Mouse (Mus musculus) liver, embryonic 14.5 days (tissue): ENCODE data around the gene Prnp. TPM values are rescaled to one million over a fixed set of nuclear protein-coding genes. Genes with fewer than 3 reads are reported as not detected.

Experiments
- ATAC-seq: fragments of 200-750 bp; cut with Nextera tagmentation; 2 replicates; pipeline ENCODE4 v1.8.0; 2017; ENCODE audit warnings: moderate number of reproducible peaks, mild to moderate bottlenecking, moderate library complexity; ENCODE audit not compliant: insufficient read depth
- DNase-seq, 3 experiments: peaks; one replicate each; pipeline ENCODE4 v3.0.0-alpha.2; 2012 to 2013; ENCODE audit warnings: low read depth in 3 of 3, low spot score in 3 of 3
- H3K27ac ChIP-seq: fragments of 300-500 bp; sonication (generic); 2 replicates; pipeline ENCODE4 v1.5.1; 2014; ENCODE audit warnings: moderate library complexity, mild to moderate bottlenecking, control low read depth, inconsistent platforms
- H3K27me3 ChIP-seq: fragments of 300-500 bp; sonication (generic); 2 replicates; pipeline ENCODE4 v1.6.1; 2014; ENCODE audit warnings: mild to moderate bottlenecking, low read length, moderate library complexity; ENCODE audit not compliant: control insufficient read depth, insufficient read depth
- H3K36me3 ChIP-seq: fragments of 300-500 bp; sonication (generic); replicated peaks from 2 replicates; pipeline ENCODE4 v1.6.1; 2014; ENCODE audit warnings: low read depth; ENCODE audit not compliant: control insufficient read depth, insufficient read depth
- H3K4me1 ChIP-seq, 2 experiments: fragments of 200-500 bp in 1 of 2; fragments of 300-500 bp in 1 of 2; sonication (generic) in 1 of 2; replicated peaks; 2 replicates each; pipeline ENCODE4 v1.6.1; 2012 to 2014; ENCODE audit warnings: antibody characterized with exemption in 1 of 2, inconsistent platforms in 1 of 2, low read length in 1 of 2; ENCODE audit not compliant: control insufficient read depth in 2 of 2, insufficient read depth in 2 of 2
- H3K4me2 ChIP-seq: fragments of 300-500 bp; sonication (generic); 2 replicates; pipeline ENCODE4 v1.6.1; 2014; ENCODE audit warnings: low read depth, mild to moderate bottlenecking, control low read depth, moderate library complexity
- H3K4me3 ChIP-seq, 2 experiments: fragments of 200-500 bp in 1 of 2; fragments of 300-500 bp in 1 of 2; sonication (generic) in 1 of 2; 2 replicates each; pipeline ENCODE4 v1.5.1; 2012 to 2014; ENCODE audit warnings: low read depth in 2 of 2, low read length in 2 of 2, mild to moderate bottlenecking in 2 of 2, control low read depth in 1 of 2, inconsistent platforms in 1 of 2, moderate library complexity in 1 of 2; ENCODE audit not compliant: insufficient read depth in 1 of 2
- H3K9ac ChIP-seq: fragments of 300-500 bp; sonication (generic); replicated peaks from 2 replicates; pipeline ENCODE4 v1.6.1; 2014; ENCODE audit warnings: mild to moderate bottlenecking, control low read depth, moderate library complexity
- H3K9me3 ChIP-seq: fragments of 300-500 bp; sonication (generic); 2 replicates; pipeline ENCODE4 v1.6.1; 2016; ENCODE audit warnings: low read length, mixed read lengths; ENCODE audit not compliant: control insufficient read depth
- CTCF ChIP-seq: IDR thresholded peaks from 2 replicates; pipeline ENCODE4 v1.5.1; 2016; ENCODE audit warnings: antibody characterized with exemption, low read depth, control low read depth
- EP300 ChIP-seq: IDR thresholded peaks from 2 replicates; pipeline ENCODE4 v1.6.1; 2016; ENCODE audit warnings: antibody characterized with exemption, low read depth
- WGBS: fragments of 180-500 bp; shearing (Covaris S2); extraction: QIAGEN DNeasy Blood & Tissue Kit; methylation state at CpG from one replicate; pipeline ENCODE4 v1.1.7; 2014; ENCODE audit not compliant: insufficient replicate concordance; 5-methylcytosine and 5-hydroxymethylcytosine counted together
- polyA plus RNA-seq, 2 experiments: library from polyadenylated mRNA; depleted of rRNA in 1 of 2; stranded (reverse) in 1 of 2; unstranded in 1 of 2; fragments of >200 nt; fragmentation: Nextera tagmentation in 1 of 2; extraction: Ambion mirVana in 1 of 2; gene quantifications; 2 replicates each; pipeline versions ENCODE4 v1.2.1 to v1.2.3; 2012 to 2014

Prnp gene
- polyA plus RNA-seq, 2 experiments, result 15.6 to 20.3 TPM

- Histone ChIP-seq H3K27me3 (no peaks in the 10 kb centered on the region), H3K4me1 (peaks cover 0 to 9% of the 10 kb centered on the region in 2 experiments; a peak in 2 of 4 replicates), H3K36me3 (no peaks in the 10 kb centered on the region; the same call in 1 of the 2 replicates), H3K4me3 (no peak overlapping the region), H3K27ac (no peak overlapping the region), H3K9me3 (no peaks in the 10 kb centered on the region), H3K9ac (no peak overlapping the region), H3K4me2 (no peak overlapping the region)
- no peak for TF ChIP-seq CTCF
- WGBS, result 35% methylated on average over 6 of the region's 6 CpGs
- DNase-seq (no peak), ATAC-seq (no peak)
These were observed 23.3 kb downstream of the Prnp start for GRCm38 (mm10) chr2:131933013-131933412.

GRCm38 (mm10) chr2:131933598-131933997 lies 23.9 kb downstream of the Prnp start:
- Histone ChIP-seq H3K36me3 (no peaks in the 10 kb centered on the region; the same call in 1 of the 2 replicates), H3K4me1 (peaks cover 0 to 9% of the 10 kb centered on the region in 2 experiments; a peak in 2 of 4 replicates), H3K4me2 (no peak overlapping the region), H3K9ac (no peak overlapping the region), H3K27ac (no peak overlapping the region), H3K4me3 (no peak overlapping the region), H3K27me3 (no peaks in the 10 kb centered on the region), H3K9me3 (no peaks in the 10 kb centered on the region)
- no peak for TF ChIP-seq CTCF
- TF ChIP-seq EP300, result no peak
- DNase-seq, result no peak
- 54% methylated on average over 3 of the region's 3 CpGs for WGBS
- ATAC-seq, result no peak

- ATAC-seq (no peak), DNase-seq (no peak)
- H3K4me1 ChIP-seq, result peaks cover 0 to 9% of the 10 kb centered on the region in 2 experiments; a peak in 2 of 4 replicates
- no peak overlapping the region for H3K9ac ChIP-seq
- H3K4me2 ChIP-seq, result no peak overlapping the region
- H3K27me3 ChIP-seq, result no peaks in the 10 kb centered on the region
- H3K27ac ChIP-seq, result no peak overlapping the region
- H3K36me3 ChIP-seq, result no peaks in the 10 kb centered on the region; the same call in 1 of the 2 replicates
- H3K9me3 ChIP-seq, result no peaks in the 10 kb centered on the region
- WGBS, result 90% methylated on average over 2 of the region's 2 CpGs
- no peak overlapping the region for H3K4me3 ChIP-seq
- TF ChIP-seq CTCF, result no peak
- no peak for TF ChIP-seq EP300
These were observed 24.5 kb downstream of the Prnp start for GRCm38 (mm10) chr2:131934243-131934642.

GRCm38 (mm10) chr2:131935390-131936105 lies 25.8 kb downstream of the Prnp start:
- TF ChIP-seq CTCF (peak; percentile 72), EP300 (no peak)
- Histone ChIP-seq H3K4me2 (no peak overlapping the region), H3K27ac (no peak overlapping the region), H3K4me1 (peaks cover 10 to 18% of the 10 kb centered on the region in 2 experiments), H3K27me3 (no peaks in the 10 kb centered on the region), H3K9ac (no peak overlapping the region), H3K4me3 (no peak overlapping the region), H3K36me3 (no peaks in the 10 kb centered on the region; the same call in 1 of the 2 replicates), H3K9me3 (no peaks in the 10 kb centered on the region)
- DNase-seq, result peak; percentile 34 to 45 (median 40)
- peak; percentile 66 for ATAC-seq
- WGBS, result 57% methylated on average over 10 of the region's 10 CpGs

- no peak overlapping the region for H3K9ac ChIP-seq
- no peaks in the 10 kb centered on the region for H3K27me3 ChIP-seq
- WGBS, result 83% methylated on average over 10 of the region's 10 CpGs
- DNase-seq (no peak), ATAC-seq (no peak)
- no peak for TF ChIP-seq EP300
- no peak for TF ChIP-seq CTCF
- H3K4me1 ChIP-seq, result peaks cover 17 to 23% of the 10 kb centered on the region in 2 experiments
- H3K4me2 ChIP-seq, result no peak overlapping the region
- no peak overlapping the region for H3K27ac ChIP-seq
- H3K36me3 ChIP-seq, result no peaks in the 10 kb centered on the region; the same call in 1 of the 2 replicates
- no peak overlapping the region for H3K4me3 ChIP-seq
- no peaks in the 10 kb centered on the region for H3K9me3 ChIP-seq
These were observed 26.7 kb downstream of the Prnp start for GRCm38 (mm10) chr2:131936410-131936809.
